Mouse (Mus musculus) kidney, embryonic 14.5 days (tissue): ENCODE measurements around the gene Cacna1e. TPM values are rescaled to one million over a fixed set of nuclear protein-coding genes. Genes with fewer than 3 reads are reported as not detected.

Experiments
- ATAC-seq: fragments of 200-750 bp; cut with Nextera tagmentation; 2 replicates; pipeline ENCODE4 v1.8.0; 2017; ENCODE audit warnings: moderate number of reproducible peaks, mild to moderate bottlenecking, moderate TSS enrichment, moderate library complexity; ENCODE audit not compliant: low FRiP score, low TSS enrichment
- H3K27ac ChIP-seq: fragments of 300-500 bp; sonication (generic); 2 replicates; pipeline ENCODE4 v1.5.1; 2014; ENCODE audit warnings: low read depth, mild to moderate bottlenecking, low read length, moderate library complexity, mixed read lengths
- H3K27me3 ChIP-seq: fragments of 300-500 bp; sonication (generic); 2 replicates; pipeline ENCODE4 v1.6.1; 2014; ENCODE audit warnings: mild to moderate bottlenecking, low read length; ENCODE audit not compliant: control insufficient read depth, insufficient read depth
- H3K36me3 ChIP-seq: fragments of 300-500 bp; sonication (generic); 2 replicates; pipeline ENCODE4 v1.6.1; 2014; ENCODE audit warnings: low read length, mixed read lengths; ENCODE audit not compliant: control insufficient read depth, insufficient read depth
- H3K4me1 ChIP-seq: fragments of 300-500 bp; sonication (generic); 2 replicates; pipeline ENCODE4 v1.6.1; 2014; ENCODE audit warnings: low read length, mixed read lengths; ENCODE audit not compliant: control insufficient read depth, insufficient read depth
- H3K4me2 ChIP-seq: fragments of 300-500 bp; sonication (generic); replicated peaks from 2 replicates; pipeline ENCODE4 v1.6.1; 2014; ENCODE audit warnings: low read depth, mild to moderate bottlenecking, low read length
- H3K4me3 ChIP-seq: fragments of 300-500 bp; sonication (generic); 2 replicates; pipeline ENCODE4 v1.5.1; 2014; ENCODE audit warnings: mild to moderate bottlenecking, low read length
- H3K9ac ChIP-seq: fragments of 300-500 bp; sonication (generic); 2 replicates; pipeline ENCODE4 v1.6.1; 2014; ENCODE audit warnings: low read depth, mild to moderate bottlenecking, low read length, moderate library complexity
- H3K9me3 ChIP-seq: fragments of 300-500 bp; sonication (generic); 2 replicates; pipeline ENCODE4 v1.6.1; 2016; ENCODE audit warnings: low read length; ENCODE audit not compliant: control insufficient read depth
- WGBS: fragments of 180-500 bp; shearing (Covaris S2); extraction: QIAGEN DNeasy Blood & Tissue Kit; methylation state at CpG from one replicate; pipeline ENCODE4 v1.1.7; 2014; 5-methylcytosine and 5-hydroxymethylcytosine counted together
- polyA plus RNA-seq: library from polyadenylated mRNA; unstranded; fragments of >200 nt; fragmentation: Nextera tagmentation; extraction: Ambion mirVana; gene quantifications from 2 replicates; pipeline ENCODE4 v1.2.1, GENCODE M21; 2014

Cacna1e gene
- polyA plus RNA-seq: 0.04 and 0.09 TPM in 2 replicates

- H3K9ac ChIP-seq: peak within 1 kb of the TSS; percentile 40
- no peak within 1 kb of the TSS for H3K27ac ChIP-seq
- 7% methylated on average over 31 of the region's 31 CpGs for WGBS
- H3K9me3 ChIP-seq: no peaks in the 10 kb centered on the region
- H3K4me3 ChIP-seq: peak within 1 kb of the TSS; percentile 40
- H3K27me3 ChIP-seq: peaks cover 16% of the 10 kb centered on the region
- peak within 1 kb of the TSS; percentile 73 for H3K4me2 ChIP-seq
- ATAC-seq: peak; percentile 70
- peaks cover 4% of the 10 kb centered on the region; the same call in 1 of the 2 replicates for H3K4me1 ChIP-seq
- H3K36me3 ChIP-seq: no peaks in the 10 kb centered on the region
Measured at GRCm38 (mm10) chr1:154884275-154885206, at the start of gene Cacna1e. TSS of gene Cacna1e (minus strand) at chr1:154884501.

GRCm38 (mm10) chr1:154918406-154918805 is 34.1 kb upstream of the Cacna1e start:
- H3K27me3 ChIP-seq: no peaks in the 10 kb centered on the region
- no peaks in the 10 kb centered on the region for H3K4me1 ChIP-seq
- H3K9ac ChIP-seq: no peak overlapping the region
- WGBS: 73% methylated on average over 2 of the region's 2 CpGs
- no peak overlapping the region for H3K4me3 ChIP-seq
- no peaks in the 10 kb centered on the region for H3K36me3 ChIP-seq
- H3K27ac ChIP-seq: no peak overlapping the region
- H3K9me3 ChIP-seq: no peaks in the 10 kb centered on the region
- no peak for ATAC-seq
- H3K4me2 ChIP-seq: no peak overlapping the region

GRCm38 (mm10) chr1:154917438-154917837 is 33.1 kb upstream of the Cacna1e start:
- 67% methylated on average over 6 of the region's 6 CpGs for WGBS

GRCm38 (mm10) chr1:154909554-154909953 is 25.3 kb upstream of the Cacna1e start:
- WGBS: 77% methylated on average over 2 of the region's 2 CpGs

More at GRCm38 (mm10) chr1:154917438-154917837, 33.1 kb upstream of the Cacna1e start:
- no peak for ATAC-seq
- Histone ChIP-seq H3K27me3 (no peaks in the 10 kb centered on the region), H3K36me3 (no peaks in the 10 kb centered on the region), H3K4me1 (no peaks in the 10 kb centered on the region), H3K9ac (no peak overlapping the region), H3K4me3 (no peak overlapping the region), H3K9me3 (no peaks in the 10 kb centered on the region), H3K27ac (no peak overlapping the region), H3K4me2 (no peak overlapping the region)

GRCm38 (mm10) chr1:154897390-154897789 is 13.1 kb upstream of the Cacna1e start:
- no peak overlapping the region for H3K9ac ChIP-seq
- WGBS: 79% methylated on average over 2 of the region's 2 CpGs
- no peak overlapping the region for H3K4me3 ChIP-seq
- H3K36me3 ChIP-seq: no peaks in the 10 kb centered on the region
- no peaks in the 10 kb centered on the region for H3K9me3 ChIP-seq
- H3K27ac ChIP-seq: no peak overlapping the region
- no peaks in the 10 kb centered on the region for H3K27me3 ChIP-seq
- H3K4me1 ChIP-seq: no peaks in the 10 kb centered on the region
- no peak for ATAC-seq
- H3K4me2 ChIP-seq: no peak overlapping the region

More at GRCm38 (mm10) chr1:154909554-154909953, 25.3 kb upstream of the Cacna1e start:
- Histone ChIP-seq H3K4me2 (no peak overlapping the region), H3K27me3 (no peaks in the 10 kb centered on the region), H3K9ac (no peak overlapping the region), H3K9me3 (no peaks in the 10 kb centered on the region), H3K4me1 (no peaks in the 10 kb centered on the region), H3K36me3 (no peaks in the 10 kb centered on the region), H3K27ac (no peak overlapping the region), H3K4me3 (no peak overlapping the region)
- no peak for ATAC-seq

GRCm38 (mm10) chr1:154890244-154890643 is 5.9 kb upstream of the Cacna1e start:
- no peak for ATAC-seq
- Histone ChIP-seq H3K4me2 (no peak overlapping the region), H3K4me3 (no peak overlapping the region), H3K36me3 (no peaks in the 10 kb centered on the region), H3K9ac (no peak overlapping the region), H3K27me3 (peaks cover 4% of the 10 kb centered on the region; the same call in 1 of the 2 replicates), H3K4me1 (no peaks in the 10 kb centered on the region), H3K27ac (no peak overlapping the region), H3K9me3 (no peaks in the 10 kb centered on the region)
- WGBS: 76% methylated on average over 5 of the region's 5 CpGs

GRCm38 (mm10) chr1:154888495-154888894 is 4.2 kb upstream of the Cacna1e start:
- WGBS: 91% methylated on average over 5 of the region's 5 CpGs
- Histone ChIP-seq H3K27me3 (peaks cover 6% of the 10 kb centered on the region; the same call in 1 of the 2 replicates), H3K9me3 (no peaks in the 10 kb centered on the region), H3K4me1 (peaks cover 3% of the 10 kb centered on the region; the same call in 1 of the 2 replicates), H3K4me2 (no peak overlapping the region), H3K9ac (no peak overlapping the region), H3K36me3 (no peaks in the 10 kb centered on the region), H3K27ac (no peak overlapping the region), H3K4me3 (no peak overlapping the region)
- ATAC-seq: no peak

- no peak overlapping the region for H3K4me2 ChIP-seq
- no peak overlapping the region for H3K4me3 ChIP-seq
- 74% methylated on average over 5 of the region's 5 CpGs for WGBS
- H3K9me3 ChIP-seq: no peaks in the 10 kb centered on the region
- no peak for ATAC-seq
- peaks cover 9% of the 10 kb centered on the region for H3K27me3 ChIP-seq
- H3K9ac ChIP-seq: no peak overlapping the region
- peaks cover 4% of the 10 kb centered on the region; the same call in 1 of the 2 replicates for H3K4me1 ChIP-seq
- no peaks in the 10 kb centered on the region for H3K36me3 ChIP-seq
- H3K27ac ChIP-seq: no peak overlapping the region
Measured at GRCm38 (mm10) chr1:154888018-154888417, 3.7 kb upstream of the Cacna1e start.

GRCm38 (mm10) chr1:154887546-154887945 is 3.2 kb upstream of the Cacna1e start:
- no peak overlapping the region for H3K9ac ChIP-seq
- no peaks in the 10 kb centered on the region for H3K9me3 ChIP-seq
- no peak for ATAC-seq
- peaks cover 13% of the 10 kb centered on the region for H3K27me3 ChIP-seq
- H3K4me3 ChIP-seq: no peak overlapping the region
- H3K4me1 ChIP-seq: peaks cover 4% of the 10 kb centered on the region; the same call in 1 of the 2 replicates
- WGBS: 85% methylated on average over 3 of the region's 3 CpGs
- no peaks in the 10 kb centered on the region for H3K36me3 ChIP-seq
- no peak overlapping the region for H3K27ac ChIP-seq
- no peak overlapping the region for H3K4me2 ChIP-seq
